Mouse (Mus musculus): ENCODE measurements at regions not wholly inside any gene's neighbourhood (a gene's known extent, or its start where the extent isn't known, plus 50 kb on each side); places are given as distances from the start of the nearest gene placed in this dataset.

GRCm38 (mm10) chr1:88575291-88575690 is 65.4 kb upstream of the Glrp1 start:
- DNase-seq = no peak

DNA sequence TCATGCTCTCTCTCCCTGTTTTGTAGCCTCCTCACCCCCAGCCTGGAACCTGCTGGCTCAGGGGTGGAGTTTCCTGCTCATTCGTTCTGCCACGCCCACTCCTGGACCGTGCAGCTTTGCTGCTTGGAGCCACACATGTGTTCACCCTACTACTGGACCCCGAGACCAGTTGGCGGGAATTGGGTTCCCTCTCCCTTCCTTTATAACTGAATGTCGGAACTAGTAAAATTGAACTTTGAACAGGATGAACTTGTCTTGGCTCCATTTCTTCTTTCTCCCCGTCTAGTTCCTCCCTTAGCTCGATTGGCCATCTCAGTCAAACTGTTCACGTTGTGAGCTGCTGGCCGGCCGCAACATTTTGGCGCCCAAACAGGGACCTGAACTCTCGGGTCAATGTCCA is 62.3 kb upstream of the Glrp1 start:
- DNase-seq = no peak

- DNase-seq = no peak
These were observed 58.7 kb upstream of the Glrp1 start for GRCm38 (mm10) chr1:88568447-88569053.

DNA sequence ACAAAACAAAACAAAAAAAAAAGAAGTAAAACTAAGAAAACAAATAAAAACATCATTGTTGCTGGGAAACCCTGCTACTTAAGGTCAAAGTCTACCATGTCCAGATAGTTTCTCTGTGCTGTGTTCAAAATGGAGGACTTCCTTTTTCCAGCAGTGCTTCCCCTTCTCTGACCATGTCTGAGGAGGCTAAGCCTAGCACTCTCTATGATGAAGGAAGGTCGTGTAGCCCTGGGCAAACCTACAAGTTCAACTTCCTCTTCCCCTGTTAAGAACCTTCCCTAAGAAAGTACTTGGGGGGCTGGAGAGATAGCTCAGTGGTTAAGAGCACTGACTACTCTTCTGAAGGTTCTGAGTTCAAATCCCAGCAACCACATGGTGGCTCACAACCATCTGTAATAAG is 57.3 kb upstream of the Glrp1 start:
- no peak for DNase-seq

GRCm38 (mm10) chr1:88566426-88566825 is 56.6 kb upstream of the Glrp1 start:
- DNase-seq = no peak

DNA sequence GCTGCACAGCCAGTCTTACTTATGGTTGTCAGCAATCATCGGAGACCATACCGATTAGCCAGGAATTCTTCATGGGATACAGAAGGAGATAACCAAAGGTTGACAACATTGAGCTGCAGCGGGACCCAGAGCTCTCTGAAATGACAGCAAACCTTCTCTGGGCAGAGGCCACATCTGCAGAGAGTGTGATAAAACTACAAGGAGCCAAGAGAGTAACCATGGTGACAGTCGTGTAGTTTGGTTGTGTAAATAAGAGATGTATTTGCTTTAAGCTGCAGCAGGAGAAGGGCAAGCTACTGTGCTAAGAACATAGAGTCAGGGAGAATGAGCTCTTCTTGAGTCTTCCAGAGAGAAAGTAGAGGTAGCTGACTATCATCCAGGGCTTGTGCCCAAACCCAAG is 55.0 kb upstream of the Glrp1 start:
- no peak for DNase-seq

- peak; percentile 81 for DNase-seq
These were observed 52.5 kb upstream of the Glrp1 start for GRCm38 (mm10) chr1:88562361-88562760.

- no peak for DNase-seq
These were observed 50.9 kb upstream of the Glrp1 start for GRCm38 (mm10) chr1:88560771-88561170.
